ENCODE assay signal across 26 mouse cellular contexts in genomic region chr11:113510249-113510648, GRCm38 (mm10).
A peak's percentile ranks its signal among the peaks of the same experiment; 100 is the strongest.
DNase-seq lines count a peak whose midpoint lies in the region; ATAC-seq and TF ChIP-seq lines count a peak whose summit lies in the region.
"Had no signal": no experiment of that assay in that cellular context is flagged by ENCODE, and none has a peak within 500 bp of the region (broad histone marks: within the 10 kb centered on the region; RNA-seq: fewer than 3 reads in every experiment).

No protein-coding gene starts in this region.

- no peak overlapping the region for H3K27ac ChIP-seq in layer of hippocampus, adult 2 months
- H3K27ac ChIP-seq in forebrain, embryonic 14.5 days (ENCODE audit: low read depth, low read length), result no peak overlapping the region
- H3K27ac ChIP-seq: hindbrain, embryonic 15.5 days; kidney, embryonic 15.5 days; limb, embryonic 10.5 days; limb, embryonic 15.5 days; stomach, postnatal 0 days had no signal

- H3K4me2 ChIP-seq in forebrain, embryonic 14.5 days (ENCODE audit: low read length), result no peak overlapping the region
- H3K4me2 ChIP-seq: hindbrain, embryonic 15.5 days; kidney, embryonic 15.5 days; limb, embryonic 15.5 days had no signal

- ATAC-seq in forebrain, embryonic 14.5 days, result no peak
- ATAC-seq: forebrain, postnatal 0 days; lung, postnatal 0 days had no signal

- H3K9me3 ChIP-seq in forebrain, embryonic 14.5 days (replicated peaks; ENCODE audit: control insufficient read depth, low read length), result no peaks in the 10 kb centered on the region
- H3K9me3 ChIP-seq: hindbrain, embryonic 15.5 days; kidney, embryonic 15.5 days; limb, embryonic 10.5 days; limb, embryonic 15.5 days had no signal

- H3K9ac ChIP-seq in forebrain, embryonic 14.5 days (ENCODE audit: low read length), result no peak overlapping the region
- H3K9ac ChIP-seq: forebrain, postnatal 0 days; hindbrain, embryonic 15.5 days; kidney, embryonic 15.5 days; limb, embryonic 15.5 days had no signal

- H3K4me1 ChIP-seq in forebrain, embryonic 14.5 days (ENCODE audit: control insufficient read depth, insufficient read depth, low read length), result peaks cover 5% of the 10 kb centered on the region; the same call in 1 of the 2 replicates

- no peaks in the 10 kb centered on the region for H3K27me3 ChIP-seq in forebrain, embryonic 14.5 days (replicated peaks; ENCODE audit: control insufficient read depth, insufficient read depth, low read length)
- H3K27me3 ChIP-seq: hindbrain, embryonic 15.5 days; kidney, embryonic 15.5 days; limb, embryonic 15.5 days had no signal

- WGBS in forebrain, embryonic 14.5 days, result 69% methylated on average over 7 of the region's 7 CpGs

- peak; percentile 41 for DNase-seq in layer of hippocampus, adult 9-11 months
- DNase-seq in layer of hippocampus, adult 2 months (ENCODE audit: low spot score in 2 of 2), result no peak
- DNase-seq in CD4-positive helper T cell, adult 2 months (ENCODE audit: low read depth, low spot score), result peak; percentile 33
- DNase-seq in induced T-regulatory cell, adult 2 months (ENCODE audit: low read depth), result peak; percentile 2
- peak; percentile 18 to 28 for DNase-seq in thymus, postnatal 10 days (ENCODE audit: low spot score in 2 of 2)
- DNase-seq in frontal cortex, postnatal 14 days (ENCODE audit: low spot score in 2 of 2), result no peak
- no peak for DNase-seq in forebrain, embryonic 14.5 days (ENCODE audit: low spot score)
- DNase-seq in kidney, postnatal 25 days, result no peak
- DNase-seq: adrenal gland, adult 8-10 months; cerebellum, adult 11-12 months; cerebellum, postnatal 10 days; forebrain, postnatal 0 days; gastrocnemius, postnatal 10 days; heart, postnatal 4 days; kidney, adult 18-20 months; kidney, postnatal 36 days; layer of hippocampus, postnatal 36 days; lung, adult 18-20 months; midbrain, embryonic 14.5 days; spleen, adult 18-20 months had no signal

- no peak for TF ChIP-seq CTCF in layer of hippocampus, adult 2 months (conservative IDR thresholded peaks at IDR 0.05)

- no peaks in the 10 kb centered on the region for H3K36me3 ChIP-seq in forebrain, embryonic 14.5 days (ENCODE audit: control insufficient read depth, insufficient read depth, low read length)
- H3K36me3 ChIP-seq: hindbrain, embryonic 15.5 days; kidney, embryonic 15.5 days; limb, embryonic 10.5 days; limb, embryonic 15.5 days had no signal

- H3K4me3 ChIP-seq in layer of hippocampus, adult 2 months, result no peak overlapping the region
- no peak overlapping the region for H3K4me3 ChIP-seq in forebrain, embryonic 14.5 days (ENCODE audit: low read depth, low read length)
- H3K4me3 ChIP-seq: hindbrain, embryonic 15.5 days; kidney, embryonic 15.5 days; limb, embryonic 10.5 days; limb, embryonic 15.5 days had no signal

Comparison
In these comparisons a context has a peak if more than half of its experiments do, and no peak if none do; other contexts are left out.
1. DNase-seq: peak in layer of hippocampus, adult 9-11 months (single experiment), CD4-positive helper T cell, adult 2 months (single experiment), induced T-regulatory cell, adult 2 months (single experiment) and thymus, postnatal 10 days (2 of 2); none in layer of hippocampus, adult 2 months (0 of 2), frontal cortex, postnatal 14 days (0 of 2), forebrain, embryonic 14.5 days (single experiment) and kidney, postnatal 25 days (0 of 2).